15 mouse cellular contexts compared by ENCODE assay signal in the genomic region with DNA sequence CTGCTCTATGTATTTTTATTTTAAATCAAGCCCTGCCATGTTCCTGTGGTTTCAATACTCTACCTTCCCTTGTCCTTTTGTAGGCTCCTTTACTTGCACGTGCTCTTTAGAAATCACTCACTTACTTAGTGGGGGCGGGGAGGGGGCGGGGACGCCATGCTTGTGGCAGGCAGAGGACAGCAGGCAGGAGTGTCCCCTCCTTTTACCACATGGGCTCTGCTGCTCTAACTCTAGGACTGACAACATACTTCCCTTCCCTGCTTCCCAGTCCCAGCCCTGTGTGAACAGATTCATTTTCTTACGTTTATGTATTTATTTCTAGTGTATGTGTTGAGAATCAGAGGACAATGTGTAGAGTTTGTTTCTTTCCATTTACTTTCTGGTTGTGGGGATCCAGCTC.
DNase-seq lines count a peak whose midpoint lies in the region; ATAC-seq lines count a peak whose summit lies in the region.
"Had no signal": no experiment of that assay in that cellular context is flagged by ENCODE, and none has a peak within 500 bp of the region (broad histone marks: within the 10 kb centered on the region; RNA-seq: fewer than 3 reads in every experiment).

No protein-coding gene starts in this region.

- no peaks in the 10 kb centered on the region for H3K27me3 ChIP-seq in midbrain, embryonic 10.5 days (ENCODE audit: low read depth, poor library complexity, severe bottlenecking)
- H3K27me3 ChIP-seq in midbrain, embryonic 16.5 days (ENCODE audit: control insufficient read depth, insufficient read depth, low read depth, low read length) = no peaks in the 10 kb centered on the region
- H3K27me3 ChIP-seq: CH12.LX; limb, embryonic 15.5 days; midbrain, embryonic 15.5 days had no signal

- peak; percentile 13 for DNase-seq in embryo, embryonic 10.5 days (ENCODE audit: low spot score)
- no peak for DNase-seq in embryo, embryonic 10 days (ENCODE audit: low spot score)
- peak; percentile 12 for DNase-seq in midbrain, embryonic 10.5 days (ENCODE audit: low spot score)
- DNase-seq in layer of hippocampus, adult 8-10 months (ENCODE audit: low spot score in 2 of 2) = no peak
- no peak for DNase-seq in cerebellum, adult 8-10 months
- no peak for DNase-seq in urinary bladder, postnatal 10 days (ENCODE audit: low spot score)
- DNase-seq: cerebellum, adult 9-11 months; layer of hippocampus, postnatal 36 days; thymus, adult 2 months had no signal

- H3K9ac ChIP-seq in midbrain, embryonic 16.5 days (ENCODE audit: low read depth, low read length) = no peak overlapping the region
- H3K9ac ChIP-seq: limb, embryonic 15.5 days; midbrain, embryonic 15.5 days had no signal

- no peak overlapping the region for H3K4me2 ChIP-seq in midbrain, embryonic 16.5 days (ENCODE audit: low read length)
- H3K4me2 ChIP-seq: limb, embryonic 15.5 days; midbrain, embryonic 15.5 days had no signal

- ATAC-seq in midbrain, embryonic 16.5 days = no peak
- peak; percentile 77 for ATAC-seq in granulocyte monocyte progenitor cell, adult 5-6 weeks (replicated peaks; ENCODE audit: poor library complexity, severe bottlenecking)
- ATAC-seq: activated CD4-positive, CD25-positive, alpha-beta regulatory T cell, adult 4 months; midbrain, embryonic 15.5 days had no signal

- H3K27ac ChIP-seq in midbrain, embryonic 10.5 days (replicated peaks) = no peak overlapping the region
- H3K27ac ChIP-seq in midbrain, embryonic 16.5 days (ENCODE audit: low read length) = no peak overlapping the region
- H3K27ac ChIP-seq: limb, embryonic 15.5 days; midbrain, embryonic 15.5 days had no signal

- no peaks in the 10 kb centered on the region for H3K9me3 ChIP-seq in midbrain, embryonic 10.5 days (replicated peaks)
- no peaks in the 10 kb centered on the region for H3K9me3 ChIP-seq in midbrain, embryonic 16.5 days (replicated peaks; ENCODE audit: control insufficient read depth, low read length, poor library complexity, severe bottlenecking)
- H3K9me3 ChIP-seq: limb, embryonic 15.5 days; midbrain, embryonic 15.5 days had no signal

- 8% methylated on average over 5 of the region's 5 CpGs for WGBS in midbrain, embryonic 10.5 days
- WGBS in midbrain, embryonic 16.5 days = 12% methylated on average over 5 of the region's 5 CpGs

- no peak overlapping the region for H3K4me3 ChIP-seq in midbrain, embryonic 10.5 days
- no peak overlapping the region for H3K4me3 ChIP-seq in midbrain, embryonic 16.5 days (ENCODE audit: low read depth, low read length)
- H3K4me3 ChIP-seq: limb, embryonic 15.5 days; midbrain, embryonic 15.5 days had no signal

- peaks cover 3% of the 10 kb centered on the region; the same call in 1 of the 2 replicates for H3K4me1 ChIP-seq in midbrain, embryonic 10.5 days
- no peaks in the 10 kb centered on the region for H3K4me1 ChIP-seq in midbrain, embryonic 16.5 days (ENCODE audit: control insufficient read depth, insufficient read depth, low read length)
- H3K4me1 ChIP-seq: limb, embryonic 15.5 days; midbrain, embryonic 15.5 days had no signal

- H3K36me3 ChIP-seq in midbrain, embryonic 10.5 days = peaks cover 8% of the 10 kb centered on the region; the same call in 1 of the 2 replicates
- H3K36me3 ChIP-seq in midbrain, embryonic 16.5 days (ENCODE audit: control insufficient read depth, insufficient read depth, low read length) = peaks cover 9% of the 10 kb centered on the region

Comparison
In these comparisons a context has a peak if more than half of its experiments do, and no peak if none do; other contexts are left out.
1. DNase-seq: peak in embryo, embryonic 10.5 days (single experiment) and midbrain, embryonic 10.5 days (single experiment); none in embryo, embryonic 10 days (single experiment), layer of hippocampus, adult 8-10 months (0 of 2), cerebellum, adult 8-10 months (single experiment) and urinary bladder, postnatal 10 days (single experiment).